Comparison of ENCODE assay signal across 8 mouse cellular contexts in genomic region chr14:104467966-104468622, GRCm38 (mm10). TPM values are rescaled to one million over a fixed set of nuclear protein-coding genes. Genes with fewer than 3 reads are reported as not detected.
A peak's percentile ranks its signal among the peaks of the same experiment; 100 is the strongest.
DNase-seq lines count a peak whose midpoint lies in the region; ATAC-seq lines count a peak whose summit lies in the region.

Pou4f1 (minus strand) TSS chr14:104467999.

- 0 out of 2 replicates have a peak within 1 kb of the TSS, but pooled peaks have one; percentile 19 for H3K9ac ChIP-seq in heart, embryonic 14.5 days (ENCODE audit: low read length)

- intact Hi-C loops in left cerebral cortex, postnatal 14 days (cut with DNase I): loop anchor here (5.0 to 10.0 kb wide), 2 partner anchors 344 to 753 kb away; no protein-coding TSS in a partner anchor

- H3K4me2 ChIP-seq in heart, embryonic 14.5 days (ENCODE audit: low read length): peak within 1 kb of the TSS; percentile 85

- peak; percentile 49 for DNase-seq in urinary bladder, postnatal 14 days (ENCODE audit: low spot score)
- no peak for DNase-seq in urinary bladder, postnatal 10 days (ENCODE audit: low spot score)
- peak; percentile 91 for DNase-seq in embryo, embryonic 11 days
- peak; percentile 85 for DNase-seq in limb, embryonic 10.5 days (ENCODE audit: low spot score)
- peak; percentile 85 for DNase-seq in midbrain, embryonic 10.5 days (ENCODE audit: low spot score)
- DNase-seq in testis, postnatal 10 days (ENCODE audit: low spot score): peak; percentile 70
- no peak for DNase-seq in left cerebral cortex, postnatal 14 days (ENCODE audit: low spot score in 2 of 2)

- ATAC-seq in heart, embryonic 14.5 days (ENCODE audit: insufficient number of reproducible peaks, insufficient read depth, low FRiP score, low read depth): peak; percentile 73

- peaks cover 4 to 22% of the 10 kb centered on the region in 2 experiments; a peak in 3 of 4 replicates for H3K4me1 ChIP-seq in heart, embryonic 14.5 days (ENCODE audit: control insufficient read depth in 2 of 2, insufficient read depth in 2 of 2, low read length in 2 of 2)
- H3K4me1 ChIP-seq in limb, embryonic 10.5 days: peaks cover 48% of the 10 kb centered on the region
- peaks cover 36% of the 10 kb centered on the region for H3K4me1 ChIP-seq in midbrain, embryonic 10.5 days

- WGBS in heart, embryonic 14.5 days: under 1% methylated on average over 60 of the region's 62 CpGs
- under 1% methylated on average over 62 of the region's 62 CpGs for WGBS in limb, embryonic 10.5 days
- WGBS in midbrain, embryonic 10.5 days: under 1% methylated on average over 62 of the region's 62 CpGs

- no peak within 1 kb of the TSS for H3K27ac ChIP-seq in heart, embryonic 14.5 days (replicated peaks in 1 of 2; ENCODE audit: control insufficient read depth in 1 of 2, insufficient read depth in 1 of 2, low read depth in 2 of 2, low read length in 2 of 2)
- H3K27ac ChIP-seq in limb, embryonic 10.5 days: peak within 1 kb of the TSS; percentile 25; the same call in 1 of the 2 replicates
- peak within 1 kb of the TSS; percentile 78 for H3K27ac ChIP-seq in midbrain, embryonic 10.5 days (replicated peaks)

- H3K9me3 ChIP-seq in heart, embryonic 14.5 days (ENCODE audit: control insufficient read depth, low read length): no peaks in the 10 kb centered on the region
- H3K9me3 ChIP-seq in limb, embryonic 10.5 days (replicated peaks): no peaks in the 10 kb centered on the region
- no peaks in the 10 kb centered on the region for H3K9me3 ChIP-seq in midbrain, embryonic 10.5 days (replicated peaks)

- H3K27me3 ChIP-seq in heart, embryonic 14.5 days (ENCODE audit: control insufficient read depth, insufficient read depth, low read length): peaks cover 94% of the 10 kb centered on the region
- H3K27me3 ChIP-seq in limb, embryonic 10.5 days (ENCODE audit: low read depth, poor library complexity, severe bottlenecking): peaks cover 97% of the 10 kb centered on the region
- peaks cover 100% of the 10 kb centered on the region for H3K27me3 ChIP-seq in midbrain, embryonic 10.5 days (ENCODE audit: low read depth, poor library complexity, severe bottlenecking)

- no peaks in the 10 kb centered on the region for H3K36me3 ChIP-seq in heart, embryonic 14.5 days (ENCODE audit: control insufficient read depth, insufficient read depth, low read length)
- H3K36me3 ChIP-seq in limb, embryonic 10.5 days: no peaks in the 10 kb centered on the region
- H3K36me3 ChIP-seq in midbrain, embryonic 10.5 days: no peaks in the 10 kb centered on the region

- H3K4me3 ChIP-seq in heart, embryonic 14.5 days (ENCODE audit: control insufficient read depth in 1 of 2, insufficient read depth in 1 of 2, low read depth in 1 of 2, low read length in 2 of 2): peak within 1 kb of the TSS; percentile 42 to 49
- H3K4me3 ChIP-seq in limb, embryonic 10.5 days: peak within 1 kb of the TSS; percentile 61
- H3K4me3 ChIP-seq in midbrain, embryonic 10.5 days: peak within 1 kb of the TSS; percentile 66

RNA-seq across cellular contexts. Expression of gene Pou4f1, which starts in this region (rescaled TPM):
- polyA plus RNA-seq in heart, embryonic 14.5 days (2014; fragmentation: Nextera tagmentation; extraction: Ambion mirVana): 0.08 TPM in 1 of 2 replicates, not detected in the other
- polyA plus RNA-seq in limb, embryonic 10.5 days (2016; fragmentation: Nextera tagmentation; extraction: Ambion mirVana): 0.70 and 2.7 TPM in 2 replicates
- polyA plus RNA-seq in midbrain, embryonic 10.5 days (2016; fragmentation: Nextera tagmentation; extraction: Ambion mirVana): 24.5 and 24.9 TPM in 2 replicates
- total RNA-seq in left cerebral cortex, postnatal 14 days (2021): under 1 TPM in 1 of 2 experiments, not detected in 1; 0.11 TPM

Comparison
In these comparisons a context has a peak if more than half of its experiments do, and no peak if none do; other contexts are left out.
1. DNase-seq: peak in urinary bladder, postnatal 14 days (single experiment), embryo, embryonic 11 days (single experiment), limb, embryonic 10.5 days (single experiment), midbrain, embryonic 10.5 days (single experiment) and testis, postnatal 10 days (single experiment); none in urinary bladder, postnatal 10 days (single experiment) and left cerebral cortex, postnatal 14 days (0 of 2).
2. Peak in ATAC-seq, H3K4me3 ChIP-seq, H3K9ac ChIP-seq and H3K4me2 ChIP-seq in heart, embryonic 14.5 days; RNA of the gene not detected or under 1 TPM.
3. H3K27ac ChIP-seq: peak in limb, embryonic 10.5 days (single experiment) and midbrain, embryonic 10.5 days (single experiment); none in heart, embryonic 14.5 days (0 of 2).
4. Peak in every context shown above with its lines, with median percentiles within 50 percentile points of each other: H3K4me3 ChIP-seq.